Comparison of ENCODE assay signal across 8 mouse cellular contexts in the genomic region with DNA sequence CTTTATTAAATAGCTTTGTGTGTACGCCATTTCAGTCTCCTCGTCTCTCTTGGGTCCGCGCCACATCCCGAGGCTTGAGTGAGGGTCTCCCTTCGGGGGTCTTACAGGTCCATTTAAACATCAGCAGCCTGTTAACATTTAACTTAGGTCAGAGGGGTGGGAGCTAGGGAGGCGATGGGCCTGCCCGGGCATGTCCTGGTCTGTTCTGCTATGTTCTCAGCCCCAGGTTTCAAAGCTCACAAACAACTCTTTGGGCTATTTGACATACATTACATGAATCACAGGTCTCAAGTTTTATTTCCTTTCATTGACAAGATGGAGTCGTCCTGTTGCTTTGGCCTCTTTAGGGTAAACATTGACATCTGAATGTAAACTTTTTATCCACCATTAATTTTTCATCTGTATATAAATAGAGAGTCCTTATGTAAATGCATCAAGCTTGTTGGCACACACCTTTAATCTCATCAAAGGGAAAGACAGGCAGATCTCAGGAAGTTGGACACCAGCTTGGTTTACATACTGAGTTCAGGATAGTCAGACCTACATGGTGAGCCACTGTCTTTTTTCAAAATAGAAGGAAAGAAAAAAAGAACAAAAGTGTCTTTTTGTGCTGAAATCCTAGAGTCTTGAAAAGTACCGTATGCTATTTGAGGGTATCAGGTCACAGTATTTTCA. TPM values are rescaled to one million over a fixed set of nuclear protein-coding genes. Genes with fewer than 3 reads are reported as not detected.
DNase-seq lines count a peak whose midpoint lies in the region; ATAC-seq and TF ChIP-seq lines count a peak whose summit lies in the region.
"Not testable (repeated sequence)": the region's sequence is repeated elsewhere in the genome, so short reads cannot be mapped to it uniquely, and the experiment has no call there.

No protein-coding gene starts in this region.

- not testable (repeated sequence) for H3K4me3 ChIP-seq in heart, embryonic 16.5 days (ENCODE audit: low read length); kidney, adult 2 months (ENCODE audit: insufficient read depth, low read depth, low read length); lung, postnatal 0 days (ENCODE audit: low read depth, low read length)

- H3K4me1 ChIP-seq in heart, embryonic 16.5 days (ENCODE audit: control insufficient read depth, insufficient read depth, low read length); kidney, adult 2 months (ENCODE audit: control insufficient read depth, insufficient read depth, low read length); lung, postnatal 0 days (ENCODE audit: insufficient read depth, low read depth, low read length): not testable (repeated sequence)

- not testable (repeated sequence) for H3K9me3 ChIP-seq in heart, embryonic 16.5 days (replicated peaks; ENCODE audit: control insufficient read depth, low read length); lung, postnatal 0 days (ENCODE audit: low read length)

- 0 out of 2 replicates have a peak, but pooled peaks have one; percentile 41 for ATAC-seq in heart, embryonic 16.5 days (replicated peaks; ENCODE audit: extremely low read depth, insufficient read depth, low FRiP score)
- ATAC-seq in lung, postnatal 0 days, result peak; percentile 46

- not testable (repeated sequence) for H3K27me3 ChIP-seq in heart, embryonic 16.5 days (ENCODE audit: control insufficient read depth, insufficient read depth, low read length); kidney, adult 2 months (replicated peaks; ENCODE audit: control insufficient read depth, insufficient read depth, low read length); lung, postnatal 0 days (replicated peaks; ENCODE audit: insufficient read depth, low read length)

- H3K4me2 ChIP-seq in heart, embryonic 16.5 days (ENCODE audit: low read depth, low read length); lung, postnatal 0 days (replicated peaks; ENCODE audit: low read depth, low read length): not testable (repeated sequence)

- 85% methylated on average over 10 of the region's 10 CpGs for WGBS in heart, embryonic 16.5 days
- WGBS in kidney, adult 2 months, result 66% methylated on average over 10 of the region's 10 CpGs
- 60% methylated on average over 9 of the region's 10 CpGs for WGBS in lung, postnatal 0 days

- H3K9ac ChIP-seq in heart, embryonic 16.5 days (ENCODE audit: low read length); lung, postnatal 0 days (replicated peaks; ENCODE audit: low read depth): not testable (repeated sequence)

- TF ChIP-seq CTCF in kidney, adult 2 months (conservative IDR thresholded peaks at IDR 0.05; ENCODE audit: insufficient read depth, insufficient read length, low read depth, low read length); lung, postnatal 0 days (IDR thresholded peaks at IDR 0.05): not testable (repeated sequence)

- TF ChIP-seq POLR2A in kidney, adult 2 months (IDR thresholded peaks at IDR 0.05; ENCODE audit: low read depth, low read length), result not testable (repeated sequence)

- 0 out of 2 replicates have a peak, but pooled peaks have one; percentile 10 for TF ChIP-seq EP300 in lung, postnatal 0 days (IDR thresholded peaks at IDR 0.05)

- DNase-seq in 3134 (ENCODE audit: extremely low read depth, insufficient read length, low spot score) (peak; percentile 32), R1 (ENCODE audit: low read depth, low spot score) (peak; percentile 11)
- peak; percentile 25 for DNase-seq in CD4-positive helper T cell, adult 2 months (ENCODE audit: low read depth, low spot score)
- DNase-seq in kidney, adult 2 months; lung, postnatal 0 days (ENCODE audit: low spot score): not testable (repeated sequence)
- DNase-seq in natural killer cell, adult 2 months (ENCODE audit: low spot score in 2 of 2), result peak; percentile 29 to 49
- DNase-seq in thymus, postnatal 0 days (ENCODE audit: low spot score), result peak; percentile 28

- not testable (repeated sequence) for H3K27ac ChIP-seq in heart, embryonic 16.5 days (ENCODE audit: low read length)
- H3K27ac ChIP-seq in kidney, adult 2 months (ENCODE audit: insufficient read depth, low read depth, low read length), result peak overlapping the region; percentile 56
- H3K27ac ChIP-seq in lung, postnatal 0 days (ENCODE audit: low read length), result peak overlapping the region; percentile 28; the same call in 1 of the 2 replicates

- not testable (repeated sequence) for H3K36me3 ChIP-seq in heart, embryonic 16.5 days (ENCODE audit: control insufficient read depth, insufficient read depth); kidney, adult 2 months (ENCODE audit: control insufficient read depth, insufficient read depth, low read length); lung, postnatal 0 days (ENCODE audit: insufficient read depth, low read length)

RNA-seq across cellular contexts. Expression of a gene that starts 10.6 kb away (rescaled TPM):
- polyA plus RNA-seq in heart, embryonic 16.5 days (2015; fragmentation: Nextera tagmentation; extraction: Ambion mirVana), result 5.6 and 6.9 TPM in 2 replicates
- 1.0 and 1.2 TPM in 2 replicates for polyA plus RNA-seq in kidney, adult 2 months (2012; rRNA removed)
- polyA plus RNA-seq in lung, postnatal 0 days (2015; fragmentation: Nextera tagmentation; extraction: Ambion mirVana), result 8.8 and 9.0 TPM in 2 replicates
- 16.5 and 17.3 TPM in 2 replicates for polyA plus RNA-seq in thymus, postnatal 0 days (2015; fragmentation: Nextera tagmentation; extraction: Ambion mirVana)

RNA-seq across cellular contexts. Expression of a gene that starts 28.1 kb away (rescaled TPM):
- 10.8 and 12.0 TPM in 2 replicates for polyA plus RNA-seq in heart, embryonic 16.5 days (2015; fragmentation: Nextera tagmentation; extraction: Ambion mirVana)
- 0.64 and 1.1 TPM in 2 replicates for polyA plus RNA-seq in kidney, adult 2 months (2012; rRNA removed)
- polyA plus RNA-seq in lung, postnatal 0 days (2015; fragmentation: Nextera tagmentation; extraction: Ambion mirVana), result 10.3 and 11.3 TPM in 2 replicates
- 22.4 and 23.0 TPM in 2 replicates for polyA plus RNA-seq in thymus, postnatal 0 days (2015; fragmentation: Nextera tagmentation; extraction: Ambion mirVana)

RNA-seq across cellular contexts. Expression of a gene that starts 55.2 kb away (rescaled TPM):
- 3.7 and 4.5 TPM in 2 replicates for polyA plus RNA-seq in heart, embryonic 16.5 days (2015; fragmentation: Nextera tagmentation; extraction: Ambion mirVana)
- 0.76 and 0.80 TPM in 2 replicates for polyA plus RNA-seq in kidney, adult 2 months (2012; rRNA removed)
- 5.8 and 6.1 TPM in 2 replicates for polyA plus RNA-seq in lung, postnatal 0 days (2015; fragmentation: Nextera tagmentation; extraction: Ambion mirVana)
- polyA plus RNA-seq in thymus, postnatal 0 days (2015; fragmentation: Nextera tagmentation; extraction: Ambion mirVana), result 9.2 and 9.8 TPM in 2 replicates

RNA-seq across cellular contexts. Expression of a gene that starts 57.1 kb away (rescaled TPM):
- 4.3 and 4.9 TPM in 2 replicates for polyA plus RNA-seq in heart, embryonic 16.5 days (2015; fragmentation: Nextera tagmentation; extraction: Ambion mirVana)
- polyA plus RNA-seq in kidney, adult 2 months (2012; rRNA removed), result 0.39 and 0.81 TPM in 2 replicates
- polyA plus RNA-seq in lung, postnatal 0 days (2015; fragmentation: Nextera tagmentation; extraction: Ambion mirVana), result 3.4 and 3.9 TPM in 2 replicates
- 4.2 and 5.0 TPM in 2 replicates for polyA plus RNA-seq in thymus, postnatal 0 days (2015; fragmentation: Nextera tagmentation; extraction: Ambion mirVana)
